Comparison of ENCODE assay signal across 13 mouse cellular contexts in the genomic region with DNA sequence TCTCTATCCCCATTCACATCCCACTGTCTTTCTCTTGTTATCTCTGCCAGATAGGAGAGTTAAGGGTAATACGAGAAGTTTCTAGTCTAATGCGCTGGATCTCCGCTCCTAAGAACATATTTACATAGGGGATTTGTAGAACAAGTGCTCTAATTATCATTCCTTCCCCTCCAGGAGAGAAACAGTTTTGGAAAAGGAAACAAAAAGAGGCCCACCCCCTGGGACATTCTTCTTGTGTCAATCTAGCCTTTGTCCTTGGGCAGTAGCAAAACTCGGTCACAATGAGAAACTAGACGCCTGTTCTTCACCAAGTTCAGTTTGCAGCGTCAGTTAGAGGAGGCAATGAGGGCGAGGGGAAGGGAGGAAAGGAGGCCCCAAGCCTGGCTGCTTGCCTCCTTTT.
"Had no signal": no experiment of that assay in that cellular context is flagged by ENCODE, and none has a peak within 500 bp of the region (broad histone marks: within the 10 kb centered on the region; RNA-seq: fewer than 3 reads in every experiment).

No protein-coding gene starts in this region.

- H3K9me3 ChIP-seq: kidney, embryonic 15.5 days; limb, embryonic 12.5 days; liver, embryonic 13.5 days; midbrain, embryonic 15.5 days; neural tube, embryonic 12.5 days had no signal

- H3K9ac ChIP-seq: kidney, embryonic 15.5 days; limb, embryonic 12.5 days; liver, embryonic 13.5 days; liver, postnatal 0 days; midbrain, embryonic 15.5 days; neural tube, embryonic 12.5 days had no signal

- H3K4me3 ChIP-seq: kidney, embryonic 15.5 days; limb, embryonic 12.5 days; liver, embryonic 13.5 days; midbrain, embryonic 15.5 days; neural tube, embryonic 12.5 days had no signal

- DNase-seq: kidney, adult 2 months; kidney, postnatal 36 days; liver; liver, embryonic 13.5 days; liver, postnatal 0 days; lung, postnatal 36 days; right cerebral cortex, postnatal 14 days; thymus, adult 18-20 months; thymus, postnatal 14 days had no signal

- H3K36me3 ChIP-seq: kidney, embryonic 15.5 days; limb, embryonic 12.5 days; liver, embryonic 13.5 days; midbrain, embryonic 15.5 days; neural tube, embryonic 12.5 days had no signal

- H3K27ac ChIP-seq: kidney, embryonic 15.5 days; limb, embryonic 12.5 days; liver, embryonic 13.5 days; midbrain, embryonic 15.5 days; neural tube, embryonic 12.5 days had no signal
